Mouse (Mus musculus) lung, embryonic 14.5 days (tissue): ENCODE results near the gene Extl1. TPM values are rescaled to one million over a fixed set of nuclear protein-coding genes. Genes with fewer than 3 reads are reported as not detected.
A peak's percentile ranks its signal among the peaks of the same experiment; 100 is the strongest.

Experiments
- ATAC-seq: fragments of 200-750 bp; cut with Nextera tagmentation; 2 replicates; pipeline ENCODE4 v1.8.0; 2017; ENCODE audit warnings: mild to moderate bottlenecking, moderate TSS enrichment, moderate library complexity; ENCODE audit not compliant: insufficient read depth
- DNase-seq: peaks from one replicate; pipeline ENCODE4 v3.0.0-alpha.2; 2015
- H3K27ac ChIP-seq: fragments of 300-500 bp; sonication (generic); 2 replicates; pipeline ENCODE4 v1.5.1; 2014; ENCODE audit warnings: low read depth, mild to moderate bottlenecking, moderate library complexity
- H3K27me3 ChIP-seq: fragments of 300-500 bp; sonication (generic); 2 replicates; pipeline ENCODE4 v1.6.1; 2014; ENCODE audit warnings: low read length, control low read depth; ENCODE audit not compliant: insufficient read depth
- H3K36me3 ChIP-seq: fragments of 300-500 bp; sonication (generic); 2 replicates; pipeline ENCODE4 v1.6.1; 2014; ENCODE audit warnings: control low read depth; ENCODE audit not compliant: insufficient read depth
- H3K4me1 ChIP-seq: fragments of 300-500 bp; sonication (generic); 2 replicates; pipeline ENCODE4 v1.6.1; 2014; ENCODE audit warnings: antibody characterized with exemption, control low read depth; ENCODE audit not compliant: insufficient read depth
- H3K4me2 ChIP-seq: fragments of 300-500 bp; sonication (generic); 2 replicates; pipeline ENCODE4 v1.6.1; 2014; ENCODE audit warnings: mild to moderate bottlenecking
- H3K4me3 ChIP-seq: fragments of 300-500 bp; sonication (generic); 2 replicates; pipeline ENCODE4 v1.5.1; 2014; ENCODE audit warnings: low read depth, low read length
- H3K9ac ChIP-seq: fragments of 300-500 bp; sonication (generic); 2 replicates; pipeline ENCODE4 v1.6.1; 2014
- H3K9me3 ChIP-seq: fragments of 300-500 bp; sonication (generic); 2 replicates; pipeline ENCODE4 v1.6.1; 2016; ENCODE audit warnings: low read depth, low read length, control low read depth
- CTCF ChIP-seq: IDR thresholded peaks from 2 replicates; pipeline ENCODE4 v1.5.1; 2016; ENCODE audit warnings: antibody characterized with exemption, low read depth
- WGBS: fragments of 180-500 bp; shearing (Covaris S2); extraction: QIAGEN DNeasy Blood & Tissue Kit; methylation state at CpG from one replicate; pipeline ENCODE4 v1.1.7; 2014; 5-methylcytosine and 5-hydroxymethylcytosine counted together
- polyA plus RNA-seq: library from polyadenylated mRNA; unstranded; fragments of >200 nt; fragmentation: Nextera tagmentation; extraction: Ambion mirVana; gene quantifications from 2 replicates; pipeline ENCODE4 v1.2.1, GENCODE M21; 2014

The Extl1 gene
- polyA plus RNA-seq, 1 experiment from 2014 or later, result 3.7 TPM

DNA sequence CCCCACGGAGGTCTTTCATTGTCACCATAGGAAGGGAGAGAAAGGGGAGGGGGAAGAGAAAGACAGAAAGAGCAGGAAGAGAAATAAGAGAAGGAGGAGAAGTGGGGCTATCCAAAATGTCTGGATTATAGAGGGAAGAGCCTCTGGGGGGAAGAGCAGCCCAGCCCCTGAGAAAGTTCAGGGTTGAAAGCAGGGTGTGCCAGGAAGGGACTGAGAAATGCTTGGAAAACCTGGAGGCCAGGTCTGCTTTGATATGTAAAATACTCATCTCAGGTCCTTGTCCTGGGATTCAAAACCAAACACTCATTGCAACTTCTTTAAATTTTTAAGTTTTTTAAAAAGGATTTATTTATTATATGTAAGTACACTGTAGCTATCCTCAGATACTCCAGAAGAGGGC, 8.0 kb upstream of the Extl1 start:
- H3K27ac ChIP-seq, result no peak overlapping the region
- H3K9me3 ChIP-seq, result no peaks in the 10 kb centered on the region
- WGBS, result 83% methylated on average over 1 of the region's 1 CpGs
- H3K27me3 ChIP-seq, result no peaks in the 10 kb centered on the region
- H3K9ac ChIP-seq, result no peak overlapping the region
- no peaks in the 10 kb centered on the region for H3K36me3 ChIP-seq
- H3K4me3 ChIP-seq, result no peak overlapping the region
- no peak for DNase-seq
- H3K4me2 ChIP-seq, result no peak overlapping the region
- ATAC-seq, result no peak
- no peaks in the 10 kb centered on the region for H3K4me1 ChIP-seq
- no peak for TF ChIP-seq CTCF

- Histone ChIP-seq H3K4me1 (no peaks in the 10 kb centered on the region), H3K4me2 (no peak overlapping the region), H3K27me3 (no peaks in the 10 kb centered on the region), H3K27ac (no peak overlapping the region), H3K36me3 (no peaks in the 10 kb centered on the region), H3K4me3 (no peak overlapping the region), H3K9ac (no peak overlapping the region), H3K9me3 (no peaks in the 10 kb centered on the region)
- TF ChIP-seq CTCF, result peak; percentile 82
- DNase-seq (peak; percentile 86), ATAC-seq (no peak)
- 7% methylated on average over 5 of the region's 5 CpGs for WGBS
Measured at GRCm38 (mm10) chr4:134388397-134388796, 4.7 kb upstream of the Extl1 start.

GRCm38 (mm10) chr4:134387268-134387667, 3.6 kb upstream of the Extl1 start:
- Histone ChIP-seq H3K9ac (no peak overlapping the region), H3K4me3 (no peak overlapping the region), H3K27ac (no peak overlapping the region), H3K27me3 (no peaks in the 10 kb centered on the region), H3K36me3 (no peaks in the 10 kb centered on the region), H3K4me2 (no peak overlapping the region), H3K4me1 (no peaks in the 10 kb centered on the region), H3K9me3 (no peaks in the 10 kb centered on the region)
- WGBS, result 65% methylated on average over 6 of the region's 6 CpGs
- TF ChIP-seq CTCF, result peak; percentile 62
- ATAC-seq (no peak), DNase-seq (peak; percentile 46)

- Histone ChIP-seq H3K9ac (no peak overlapping the region), H3K27me3 (no peaks in the 10 kb centered on the region), H3K4me1 (no peaks in the 10 kb centered on the region), H3K4me3 (no peak overlapping the region), H3K9me3 (no peaks in the 10 kb centered on the region), H3K4me2 (no peak overlapping the region), H3K36me3 (no peaks in the 10 kb centered on the region), H3K27ac (no peak overlapping the region)
- ATAC-seq (no peak), DNase-seq (no peak)
- 72% methylated on average over 8 of the region's 8 CpGs for WGBS
- no peak for TF ChIP-seq CTCF
Measured at GRCm38 (mm10) chr4:134379510-134379909, 4.1 kb downstream of the Extl1 start.

DNA sequence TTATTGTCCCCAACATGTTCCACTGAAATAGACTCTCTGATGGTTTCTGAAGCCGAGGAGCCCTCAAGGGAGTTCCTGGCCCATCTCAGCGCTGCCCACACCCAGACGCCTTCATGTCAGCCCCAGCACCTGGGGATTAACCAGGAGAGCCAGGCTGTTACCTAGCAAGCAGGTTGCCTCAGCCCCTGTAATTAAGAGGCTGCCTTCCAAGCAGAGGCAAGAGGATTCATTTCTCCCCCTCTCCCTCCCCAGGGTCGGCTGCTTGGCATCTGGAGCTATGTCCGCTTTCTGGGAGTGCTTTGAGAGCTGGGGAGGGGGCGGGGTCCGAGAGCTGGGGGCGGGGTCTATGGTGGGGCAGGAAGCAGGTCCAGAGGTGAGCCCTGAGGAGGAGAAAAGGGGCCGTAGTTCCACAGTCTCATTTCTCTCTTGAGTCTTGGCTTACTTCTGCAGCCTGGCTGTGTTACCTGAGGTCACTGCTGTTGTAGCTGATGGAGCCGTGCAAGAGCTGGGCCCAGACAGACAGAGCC, 5.5 kb downstream of the Extl1 start:
- H3K9me3 ChIP-seq, result no peaks in the 10 kb centered on the region
- ATAC-seq (no peak), DNase-seq (no peak)
- H3K4me3 ChIP-seq, result no peak overlapping the region
- H3K4me1 ChIP-seq, result no peaks in the 10 kb centered on the region
- no peaks in the 10 kb centered on the region for H3K36me3 ChIP-seq
- H3K27me3 ChIP-seq, result no peaks in the 10 kb centered on the region
- H3K9ac ChIP-seq, result no peak overlapping the region
- TF ChIP-seq CTCF, result no peak
- no peak overlapping the region for H3K27ac ChIP-seq
- WGBS, result 34% methylated on average over 9 of the region's 10 CpGs
- no peak overlapping the region for H3K4me2 ChIP-seq

GRCm38 (mm10) chr4:134374306-134374705, 9.3 kb downstream of the Extl1 start:
- Histone ChIP-seq H3K27ac (no peak overlapping the region), H3K9ac (no peak overlapping the region), H3K27me3 (peaks cover 25% of the 10 kb centered on the region), H3K4me2 (no peak overlapping the region), H3K4me1 (peaks cover 4% of the 10 kb centered on the region; the same call in 1 of the 2 replicates), H3K4me3 (no peak overlapping the region), H3K9me3 (no peaks in the 10 kb centered on the region), H3K36me3 (no peaks in the 10 kb centered on the region)
- no peak for TF ChIP-seq CTCF
- ATAC-seq (no peak), DNase-seq (no peak)
- 50% methylated on average over 1 of the region's 1 CpGs for WGBS

DNA sequence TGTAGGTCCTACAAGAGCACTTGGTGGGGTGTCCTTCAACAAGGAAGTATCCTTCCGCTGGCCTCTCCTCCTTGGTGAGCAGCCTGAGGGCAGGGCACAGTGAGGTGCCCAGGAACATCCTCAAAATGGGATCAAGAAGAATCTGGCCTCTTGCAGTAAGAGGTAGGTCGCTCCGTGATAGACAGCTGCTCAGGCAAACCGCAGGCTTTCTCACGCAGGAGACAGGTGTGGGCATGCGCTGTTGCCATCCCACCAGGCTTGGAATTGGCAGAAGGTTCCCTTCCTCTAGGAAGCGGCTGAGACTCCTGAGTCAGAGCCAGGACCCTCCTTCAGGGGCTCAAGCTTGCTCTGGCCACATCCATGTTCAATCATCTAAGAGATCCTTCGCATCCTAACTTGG, 10.4 kb downstream of the Extl1 start:
- Histone ChIP-seq H3K4me2 (no peak overlapping the region), H3K27me3 (peaks cover 27% of the 10 kb centered on the region), H3K9ac (no peak overlapping the region), H3K27ac (no peak overlapping the region), H3K9me3 (no peaks in the 10 kb centered on the region), H3K4me1 (peaks cover 4% of the 10 kb centered on the region; the same call in 1 of the 2 replicates), H3K36me3 (no peaks in the 10 kb centered on the region), H3K4me3 (no peak overlapping the region)
- DNase-seq, result no peak
- no peak for TF ChIP-seq CTCF
- ATAC-seq, result no peak
- 74% methylated on average over 8 of the region's 8 CpGs for WGBS
